Mouse (Mus musculus) mammary gland, adult 2 months (tissue): ENCODE data around the gene Gm15140. TPM values are rescaled to one million over a fixed set of nuclear protein-coding genes. Genes with fewer than 3 reads are reported as not detected.

Source experiments
- polyA plus RNA-seq: library from polyadenylated mRNA; depleted of rRNA; stranded (reverse); fragments of >200 nt; gene quantifications from 2 replicates; pipeline ENCODE4 v1.2.3, GENCODE M21; 2012; ENCODE audit warnings: low replicate concordance; rRNA removed

Gene Gm15140
- polyA plus RNA-seq, result not detected in 2 replicates

GRCm38 (mm10) chrX:154120585-154120984, at the start of gene Gm15140:
TSS of gene Gm15140 (minus strand) at chrX:154120685.

Other genes with a start within 250 kb of the Gm15140 start
- not detected in 2 replicates for gene Samt1, start 108.0 kb downstream of the Gm15140 start, polyA plus RNA-seq
- not detected in 2 replicates for gene 4921511M17Rik, start 86.9 kb downstream of the Gm15140 start, polyA plus RNA-seq
- gene Gm10057, start 65.6 kb downstream of the Gm15140 start, polyA plus RNA-seq, result not detected in 2 replicates
- not detected in 2 replicates for gene 4930524N10Rik, start 222.7 kb upstream of the Gm15140 start, polyA plus RNA-seq